Comparison of ENCODE assay signal across 8 mouse cellular contexts in genomic region chr19:53310771-53311523, GRCm38 (mm10). TPM values are rescaled to one million over a fixed set of nuclear protein-coding genes. Genes with fewer than 3 reads are reported as not detected.
A peak's percentile ranks its signal among the peaks of the same experiment; 100 is the strongest.
DNase-seq lines count a peak whose midpoint lies in the region; ATAC-seq and TF ChIP-seq lines count a peak whose summit lies in the region.

No protein-coding gene starts in this region.

- H3K4me1 ChIP-seq in brown adipose tissue, adult 24 weeks (ENCODE audit: control insufficient read depth, insufficient read depth, insufficient read length, low read length) = peaks cover 7% of the 10 kb centered on the region; the same call in 1 of the 2 replicates
- peaks cover 14% of the 10 kb centered on the region for H3K4me1 ChIP-seq in forebrain, embryonic 16.5 days (replicated peaks; ENCODE audit: control insufficient read depth, insufficient read depth, low read length)
- peaks cover 13% of the 10 kb centered on the region for H3K4me1 ChIP-seq in hindbrain, postnatal 0 days (ENCODE audit: insufficient read depth, low read length)
- H3K4me1 ChIP-seq in liver, embryonic 14.5 days (replicated peaks; ENCODE audit: control insufficient read depth in 2 of 2, insufficient read depth in 2 of 2, low read length in 1 of 2) = peaks cover 10 to 11% of the 10 kb centered on the region in 2 experiments
- H3K4me1 ChIP-seq in neural tube, embryonic 15.5 days = peaks cover 21% of the 10 kb centered on the region

- H3K27me3 ChIP-seq in forebrain, embryonic 16.5 days (replicated peaks; ENCODE audit: control insufficient read depth, insufficient read depth, low read length) = no peaks in the 10 kb centered on the region
- H3K27me3 ChIP-seq in hindbrain, postnatal 0 days (ENCODE audit: insufficient read depth, low read length) = no peaks in the 10 kb centered on the region
- no peaks in the 10 kb centered on the region for H3K27me3 ChIP-seq in liver, embryonic 14.5 days (ENCODE audit: control insufficient read depth, insufficient read depth, low read length)
- H3K27me3 ChIP-seq in neural tube, embryonic 15.5 days (replicated peaks) = no peaks in the 10 kb centered on the region

- H3K4me2 ChIP-seq in forebrain, embryonic 16.5 days (ENCODE audit: low read length) = peak overlapping the region; percentile 74
- peak overlapping the region; percentile 94 for H3K4me2 ChIP-seq in hindbrain, postnatal 0 days (ENCODE audit: low read depth, low read length)
- H3K4me2 ChIP-seq in liver, embryonic 14.5 days (ENCODE audit: low read depth) = peak overlapping the region; percentile 100
- peak overlapping the region; percentile 94 for H3K4me2 ChIP-seq in neural tube, embryonic 15.5 days

- under 1% methylated on average over 47 of the region's 48 CpGs for WGBS in forebrain, embryonic 16.5 days
- 1% methylated on average over 47 of the region's 48 CpGs for WGBS in hindbrain, postnatal 0 days
- WGBS in liver, embryonic 14.5 days (ENCODE audit: insufficient replicate concordance) = under 1% methylated on average over 48 of the region's 48 CpGs
- under 1% methylated on average over 44 of the region's 48 CpGs for WGBS in neural tube, embryonic 15.5 days

- DNase-seq in layer of hippocampus, adult 11-12 months (ENCODE audit: low spot score) = peak; percentile 35
- no peak for DNase-seq in layer of hippocampus, adult 18-20 months (ENCODE audit: low spot score in 2 of 2)
- DNase-seq in hindbrain, postnatal 0 days (ENCODE audit: low spot score) = peak; percentile 53
- peak in 1 of 3 experiments; percentile 49 for DNase-seq in liver, embryonic 14.5 days (ENCODE audit: low read depth in 3 of 3, low spot score in 3 of 3)
- DNase-seq in thymus, postnatal 10 days (ENCODE audit: low spot score in 2 of 2) = peak; percentile 40 to 44

- H3K9ac ChIP-seq in forebrain, embryonic 16.5 days (replicated peaks; ENCODE audit: low read depth, low read length) = peak overlapping the region; percentile 91
- peak overlapping the region; percentile 85 for H3K9ac ChIP-seq in hindbrain, postnatal 0 days (replicated peaks; ENCODE audit: low read length)
- H3K9ac ChIP-seq in liver, embryonic 14.5 days (replicated peaks) = peak overlapping the region; percentile 100
- peak overlapping the region; percentile 78 for H3K9ac ChIP-seq in neural tube, embryonic 15.5 days (replicated peaks)

- 0 out of 2 replicates have a peak, but pooled peaks have one; percentile 2 for TF ChIP-seq CTCF in hindbrain, postnatal 0 days (IDR thresholded peaks at IDR 0.05; ENCODE audit: low read depth)
- no peak for TF ChIP-seq CTCF in liver, embryonic 14.5 days (IDR thresholded peaks at IDR 0.05; ENCODE audit: low read depth)

- H3K9me3 ChIP-seq in forebrain, embryonic 16.5 days (ENCODE audit: control insufficient read depth, low read length) = no peaks in the 10 kb centered on the region
- H3K9me3 ChIP-seq in hindbrain, postnatal 0 days (ENCODE audit: low read length) = no peaks in the 10 kb centered on the region
- no peaks in the 10 kb centered on the region for H3K9me3 ChIP-seq in liver, embryonic 14.5 days (ENCODE audit: control insufficient read depth, low read length)
- H3K9me3 ChIP-seq in neural tube, embryonic 15.5 days (replicated peaks) = no peaks in the 10 kb centered on the region

- H3K36me3 ChIP-seq in forebrain, embryonic 16.5 days (ENCODE audit: control insufficient read depth, insufficient read depth) = no peaks in the 10 kb centered on the region
- no peaks in the 10 kb centered on the region for H3K36me3 ChIP-seq in hindbrain, postnatal 0 days (ENCODE audit: insufficient read depth, low read length)
- no peaks in the 10 kb centered on the region for H3K36me3 ChIP-seq in liver, embryonic 14.5 days (replicated peaks; ENCODE audit: control insufficient read depth, insufficient read depth, low read depth)
- no peaks in the 10 kb centered on the region for H3K36me3 ChIP-seq in neural tube, embryonic 15.5 days

- H3K4me3 ChIP-seq in brown adipose tissue, adult 24 weeks (ENCODE audit: insufficient read depth, low read depth, low read length) = peak overlapping the region; percentile 93
- peak overlapping the region; percentile 94 for H3K4me3 ChIP-seq in forebrain, embryonic 16.5 days (replicated peaks; ENCODE audit: low read length)
- H3K4me3 ChIP-seq in hindbrain, postnatal 0 days (ENCODE audit: low read length) = peak overlapping the region; percentile 93
- peak overlapping the region; percentile 96 to 99 for H3K4me3 ChIP-seq in liver, embryonic 14.5 days (ENCODE audit: insufficient read depth in 1 of 2, low read depth in 2 of 2, low read length in 2 of 2)
- H3K4me3 ChIP-seq in neural tube, embryonic 15.5 days (replicated peaks) = peak overlapping the region; percentile 90

- no peak for ATAC-seq in forebrain, embryonic 16.5 days
- ATAC-seq in hindbrain, postnatal 0 days = no peak
- 0 out of 2 replicates have a peak, but pooled peaks have one; percentile 8 for ATAC-seq in liver, embryonic 14.5 days (ENCODE audit: insufficient read depth)
- no peak for ATAC-seq in neural tube, embryonic 15.5 days (ENCODE audit: low FRiP score)

- TF ChIP-seq EP300 in liver, embryonic 14.5 days (IDR thresholded peaks at IDR 0.05; ENCODE audit: low read depth) = no peak

- peak overlapping the region; percentile 74 for H3K27ac ChIP-seq in brown adipose tissue, adult 24 weeks (replicated peaks; ENCODE audit: low read depth, low read length)
- H3K27ac ChIP-seq in forebrain, embryonic 16.5 days (ENCODE audit: low read length) = peak overlapping the region; percentile 99
- peak overlapping the region; percentile 99 for H3K27ac ChIP-seq in hindbrain, postnatal 0 days
- H3K27ac ChIP-seq in liver, embryonic 14.5 days = peak overlapping the region; percentile 94
- H3K27ac ChIP-seq in neural tube, embryonic 15.5 days (replicated peaks) = peak overlapping the region; percentile 98

RNA-seq across cellular contexts. Expression of gene Mxi1, which starts 0.6 kb away (rescaled TPM):
- 10 to 100 TPM; 66.9 to 77.8 TPM for total RNA-seq in layer of hippocampus, adult 18-20 months (2021)
- 20.9 and 37.2 TPM in 2 replicates for polyA plus RNA-seq in brown adipose tissue, adult 24 weeks (2012; ENCODE audit: insufficient read depth, insufficient read length, missing spikeins)
- 46.7 and 61.4 TPM in 2 replicates for polyA plus RNA-seq in forebrain, embryonic 16.5 days (2015; fragmentation: Nextera tagmentation; extraction: Ambion mirVana)
- 41.9 and 44.5 TPM in 2 replicates for total RNA-seq in hindbrain, postnatal 0 days (2014; rRNA removed)
- polyA plus RNA-seq in hindbrain, postnatal 0 days (2015; fragmentation: Nextera tagmentation; extraction: Ambion mirVana) = 47.7 and 51.5 TPM in 2 replicates
- 11.1 and 16.5 TPM in 2 replicates for polyA plus RNA-seq in liver, embryonic 14.5 days (2012; rRNA removed)
- polyA plus RNA-seq in liver, embryonic 14.5 days (2014; fragmentation: Nextera tagmentation; extraction: Ambion mirVana) = 27.7 and 33.1 TPM in 2 replicates
- polyA plus RNA-seq in neural tube, embryonic 15.5 days (2015; fragmentation: Nextera tagmentation; extraction: Ambion mirVana) = 40.0 and 40.8 TPM in 2 replicates

Comparison
In these comparisons a context has a peak if more than half of its experiments do, and no peak if none do; other contexts are left out.
1. DNase-seq: peak in layer of hippocampus, adult 11-12 months (single experiment), hindbrain, postnatal 0 days (single experiment) and thymus, postnatal 10 days (2 of 2); none in layer of hippocampus, adult 18-20 months (0 of 2).
2. Peak in every context shown above with its lines, with median percentiles within 50 percentile points of each other: H3K27ac ChIP-seq, H3K4me3 ChIP-seq, H3K4me2 ChIP-seq and H3K9ac ChIP-seq.